ENCODE assay signal across 8 mouse cellular contexts in genomic region chr3:84038126-84038525, GRCm38 (mm10). TPM values are rescaled to one million over a fixed set of nuclear protein-coding genes. Genes with fewer than 3 reads are reported as not detected.
DNase-seq lines count a peak whose midpoint lies in the region; ATAC-seq and TF ChIP-seq lines count a peak whose summit lies in the region.

No protein-coding gene starts in this region.

- intact Hi-C loops in heart, postnatal 14 days (cut with DNase I): loop anchor here (5.0 kb wide), 2 partner anchors 41 to 119 kb away; partner anchors contain the start of gene Mnd1

- peak overlapping the region; percentile 69 for H3K4me2 ChIP-seq in CH12.LX (ENCODE audit: insufficient read depth, low read depth, poor library complexity, severe bottlenecking)
- peak overlapping the region; percentile 76 for H3K4me2 ChIP-seq in liver, embryonic 16.5 days (ENCODE audit: low read depth, low read length)

- no peak for DNase-seq in heart, embryonic 10.5 days (ENCODE audit: low spot score)
- no peak for DNase-seq in heart, postnatal 14 days
- no peak for DNase-seq in CH12.LX (ENCODE audit: extremely low read depth)
- DNase-seq in hindbrain, embryonic 10.5 days (ENCODE audit: low spot score): no peak
- DNase-seq in urinary bladder, postnatal 14 days (ENCODE audit: low spot score): no peak
- no peak for DNase-seq in layer of hippocampus, adult 9-10 months (ENCODE audit: low spot score)
- no peak for DNase-seq in Muller cell, postnatal 12 days (ENCODE audit: inconsistent ontology term)

- TF ChIP-seq CTCF in CH12.LX (conservative IDR thresholded peaks at IDR 0.05 in 1 of 2, IDR thresholded peaks at IDR 0.05 in 1 of 2; ENCODE audit: low read depth in 2 of 2, low read length in 2 of 2): no peak

- H3K36me3 ChIP-seq in heart, embryonic 10.5 days: 0 out of 2 replicates have a peak, but pooled peaks cover 3% of the 10 kb centered on the region
- H3K36me3 ChIP-seq in CH12.LX (replicated peaks in 1 of 2; ENCODE audit: control insufficient read depth in 1 of 2, insufficient read depth in 1 of 2, low read length in 1 of 2): peaks cover 0 to 21% of the 10 kb centered on the region in 2 experiments
- peaks cover 21% of the 10 kb centered on the region; the same call in 1 of the 2 replicates for H3K36me3 ChIP-seq in hindbrain, embryonic 10.5 days
- H3K36me3 ChIP-seq in liver, embryonic 16.5 days (ENCODE audit: control insufficient read depth, insufficient read depth): no peaks in the 10 kb centered on the region

- no peak overlapping the region; the same call in 1 of the 2 replicates for H3K9ac ChIP-seq in CH12.LX (ENCODE audit: insufficient read depth, low read depth)
- H3K9ac ChIP-seq in liver, embryonic 16.5 days (ENCODE audit: low read depth, low read length): peak overlapping the region; percentile 97

- H3K27ac ChIP-seq in heart, embryonic 10.5 days: no peak overlapping the region
- H3K27ac ChIP-seq in CH12.LX (ENCODE audit: insufficient read depth, low read depth): no peak overlapping the region
- no peak overlapping the region for H3K27ac ChIP-seq in hindbrain, embryonic 10.5 days
- H3K27ac ChIP-seq in liver, embryonic 16.5 days (ENCODE audit: low read length): peak overlapping the region; percentile 98

- dilution Hi-C loops in CH12.LX (cut with MboI; ENCODE audit: extremely low pct_ligation_motif_present, extremely low pct_unique_long_range_greater_than_20kb, low sequenced_read_pairs): no loop called here

- TF ChIP-seq POLR2A in CH12.LX (IDR thresholded peaks at IDR 0.05; ENCODE audit: low read depth, low read length): no peak

- H3K4me3 ChIP-seq in heart, embryonic 10.5 days: peak overlapping the region; percentile 95; the same call in 1 of the 2 replicates
- H3K4me3 ChIP-seq in CH12.LX (replicated peaks in 1 of 3; ENCODE audit: low read depth in 2 of 3, low read length in 2 of 3, poor library complexity in 1 of 3): peak overlapping the region in 2 of 3 experiments; percentile 67 to 91
- peak overlapping the region; percentile 93 for H3K4me3 ChIP-seq in hindbrain, embryonic 10.5 days
- peak overlapping the region; percentile 81 for H3K4me3 ChIP-seq in liver, embryonic 16.5 days (ENCODE audit: low read depth, low read length)

- H3K9me3 ChIP-seq in heart, embryonic 10.5 days: no peaks in the 10 kb centered on the region
- H3K9me3 ChIP-seq in CH12.LX (replicated peaks; ENCODE audit: low read length): no peaks in the 10 kb centered on the region
- H3K9me3 ChIP-seq in hindbrain, embryonic 10.5 days: no peaks in the 10 kb centered on the region
- H3K9me3 ChIP-seq in liver, embryonic 16.5 days (replicated peaks; ENCODE audit: control insufficient read depth, low read length): no peaks in the 10 kb centered on the region

- no peak for TF ChIP-seq RAD21 in CH12.LX (IDR thresholded peaks at IDR 0.05; ENCODE audit: low read depth, low read length)

- H3K79me2 ChIP-seq in CH12.LX (replicated peaks; ENCODE audit: control insufficient read depth, extremely low read depth, insufficient read depth, poor library complexity, severe bottlenecking): peaks cover 13% of the 10 kb centered on the region

- TF ChIP-seq EP300 in CH12.LX (IDR thresholded peaks at IDR 0.05; ENCODE audit: low read length): no peak

- WGBS in heart, embryonic 10.5 days: 51% methylated on average over 1 of the region's 1 CpGs
- 53% methylated on average over 1 of the region's 1 CpGs for WGBS in hindbrain, embryonic 10.5 days
- 38% methylated on average over 1 of the region's 1 CpGs for WGBS in liver, embryonic 16.5 days (ENCODE audit: insufficient replicate concordance)

- in situ Hi-C loops in CH12.LX (cut with MboI; ENCODE audit: low pct_ligation_motif_present, low pct_unique_long_range_greater_than_20kb, low sequenced_read_pairs): no loop called here

- peaks cover 27% of the 10 kb centered on the region for H3K4me1 ChIP-seq in heart, embryonic 10.5 days
- H3K4me1 ChIP-seq in CH12.LX (ENCODE audit: control insufficient read depth in 1 of 2, insufficient read depth in 2 of 2): peaks cover 25 to 63% of the 10 kb centered on the region in 2 experiments
- peaks cover 54% of the 10 kb centered on the region for H3K4me1 ChIP-seq in hindbrain, embryonic 10.5 days (replicated peaks)
- H3K4me1 ChIP-seq in liver, embryonic 16.5 days (ENCODE audit: control insufficient read depth, low read depth, low read length): peaks cover 71% of the 10 kb centered on the region

- H3K27me3 ChIP-seq in heart, embryonic 10.5 days (ENCODE audit: insufficient read depth, poor library complexity, severe bottlenecking): no peaks in the 10 kb centered on the region
- H3K27me3 ChIP-seq in CH12.LX (replicated peaks): no peaks in the 10 kb centered on the region
- H3K27me3 ChIP-seq in hindbrain, embryonic 10.5 days (ENCODE audit: insufficient read depth, poor library complexity, severe bottlenecking): peaks cover 12% of the 10 kb centered on the region; the same call in 1 of the 2 replicates
- no peaks in the 10 kb centered on the region for H3K27me3 ChIP-seq in liver, embryonic 16.5 days (ENCODE audit: control insufficient read depth, insufficient read depth, low read depth, low read length)

- ATAC-seq in liver, embryonic 16.5 days (ENCODE audit: low read depth): no peak

TF ChIP-seq in CH12.LX, 34 proteins besides CTCF, POLR2A, EP300 and RAD21:
- TF ChIP-seq ZKSCAN1 (IDR thresholded peaks at IDR 0.05; ENCODE audit: borderline replicate concordance, low read depth, low read length) (no peak), RCOR1 (conservative IDR thresholded peaks at IDR 0.05; ENCODE audit: low read depth, low read length) (no peak), USF1 (IDR thresholded peaks at IDR 0.05; ENCODE audit: low read depth, low read length) (no peak), PAX5 (IDR thresholded peaks at IDR 0.05; ENCODE audit: low read length) (no peak), BHLHE40 (IDR thresholded peaks at IDR 0.05; ENCODE audit: low read depth, low read length) (no peak), TCF12 (IDR thresholded peaks at IDR 0.05; ENCODE audit: low read depth, low read length) (no peak), JUN (IDR thresholded peaks at IDR 0.05; ENCODE audit: insufficient read depth, low read depth, low read length) (no peak), SMC3 (IDR thresholded peaks at IDR 0.05; ENCODE audit: low read depth, low read length) (no peak), ZC3H11A (IDR thresholded peaks at IDR 0.05; ENCODE audit: low read depth, low read length) (no peak), ETS1 (conservative IDR thresholded peaks at IDR 0.05; ENCODE audit: low read depth, low read length) (no peak), MAX (IDR thresholded peaks at IDR 0.05; ENCODE audit: low read length) (no peak), POLR2AphosphoS2 (IDR thresholded peaks at IDR 0.05; ENCODE audit: low read depth, low read length) (no peak), UBTF (IDR thresholded peaks at IDR 0.05; ENCODE audit: low read depth, low read length) (no peak), JUND (conservative IDR thresholded peaks at IDR 0.05; ENCODE audit: low read depth, low read length) (no peak), TBP (conservative IDR thresholded peaks at IDR 0.05; ENCODE audit: low read depth, low read length) (no peak), MYC (IDR thresholded peaks at IDR 0.05; ENCODE audit: low read depth, low read length) (no peak), MEF2A (IDR thresholded peaks at IDR 0.05; ENCODE audit: borderline replicate concordance, low read depth, low read length) (no peak), MAZ (IDR thresholded peaks at IDR 0.05; ENCODE audit: low read depth, low read length) (no peak), E2F4 (IDR thresholded peaks at IDR 0.05; ENCODE audit: insufficient replicate concordance, low read depth, low read length) (no peak), KAT2A (IDR thresholded peaks at IDR 0.05; ENCODE audit: insufficient replicate concordance, low read length) (no peak)

RNA-seq across cellular contexts. Expression of gene Tmem131l, which starts 1.8 kb away (rescaled TPM):
- 25.9 and 39.6 TPM in 2 replicates for polyA plus RNA-seq in heart, embryonic 10.5 days (2016; fragmentation: Nextera tagmentation; extraction: Ambion mirVana)
- 10 to 100 TPM; 31.4 to 33.6 TPM for total RNA-seq in heart, postnatal 14 days (2021)
- total RNA-seq in CH12.LX (2012; rRNA removed): 28.7 and 37.1 TPM in 2 replicates
- total RNA-seq in CH12.LX (2014; rRNA removed): 29.4 and 32.7 TPM in 2 replicates
- polyA plus RNA-seq in CH12.LX (2012; ENCODE audit: insufficient read length, low read depth): 78.5 and 89.7 TPM in 2 replicates
- polyA plus RNA-seq in hindbrain, embryonic 10.5 days (2016; fragmentation: Nextera tagmentation; extraction: Ambion mirVana): 70.2 and 70.8 TPM in 2 replicates
- polyA plus RNA-seq in liver, embryonic 16.5 days (2015; fragmentation: Nextera tagmentation; extraction: Ambion mirVana): 28.8 and 29.8 TPM in 2 replicates
